Mouse (Mus musculus) adrenal gland, postnatal 10 days (tissue): ENCODE data around the gene Olfr1006. TPM values are rescaled to one million over a fixed set of nuclear protein-coding genes. Genes with fewer than 3 reads are reported as not detected.
"Not testable (repeated sequence)": the region's sequence is repeated elsewhere in the genome, so short reads cannot be mapped to it uniquely, and the experiment has no call there.

Experiments
- DNase-seq: peaks from one replicate; pipeline ENCODE4 v3.0.0; 2021; ENCODE audit warnings: mixed read lengths
- long read RNA-seq, 2 experiments: library from polyadenylated mRNA; stranded (forward); transcript quantifications; one replicate each; pipeline ENCODE4 v2.0.0; 2021
- total RNA-seq, 2 experiments: library from RNA; stranded (reverse); gene quantifications; 2 replicates each; pipeline ENCODE4 v1.2.3; 2021

The Olfr1006 gene
- not detected for total RNA-seq
- long read RNA-seq, experiment 1, result 0 reads
- long read RNA-seq, experiment 2, result 0 reads

DNA sequence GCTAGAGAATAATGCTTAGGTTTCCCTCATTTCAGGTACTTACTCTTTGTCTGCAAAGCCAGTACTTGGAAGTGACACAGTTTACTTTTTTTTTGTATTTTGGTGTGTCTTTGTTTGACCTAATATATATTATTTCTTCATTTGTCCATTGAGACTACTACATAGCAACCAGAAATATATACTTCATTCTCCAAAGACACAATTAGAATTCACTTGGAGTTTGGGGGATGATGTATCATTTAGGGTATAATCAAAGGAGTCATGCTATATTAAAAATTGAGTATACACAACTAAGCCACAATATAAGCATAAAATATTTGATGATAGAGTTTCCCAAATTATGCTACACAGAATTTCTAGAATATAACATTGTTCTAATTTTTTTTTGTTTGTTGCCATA lies at the start of gene Olfr1006:
Gene Olfr1006 (minus strand): TSS at position 101 of the 400 bp plus-strand sequence.
- no peak for DNase-seq

DNA sequence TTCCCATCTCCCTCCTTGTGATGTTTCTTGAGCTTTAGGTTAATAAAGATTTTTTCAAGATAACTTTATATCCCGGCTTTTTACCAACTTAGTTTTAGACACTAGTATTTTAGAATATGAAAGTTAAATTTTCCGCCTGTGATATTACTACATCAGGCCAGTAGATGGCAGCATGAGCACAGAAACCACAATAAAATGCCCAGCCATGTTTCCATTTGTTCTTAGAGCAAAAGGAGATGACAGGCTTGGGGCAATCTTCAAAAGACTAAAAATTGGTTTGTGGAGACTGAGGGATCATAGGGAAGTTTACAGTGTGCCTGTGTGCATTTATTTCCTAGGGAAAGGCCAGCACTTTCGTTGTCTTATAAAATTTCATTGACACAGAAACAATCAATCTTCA lies 47.2 kb upstream of the Olfr1006 start:
- peak; percentile 22 for DNase-seq

DNA sequence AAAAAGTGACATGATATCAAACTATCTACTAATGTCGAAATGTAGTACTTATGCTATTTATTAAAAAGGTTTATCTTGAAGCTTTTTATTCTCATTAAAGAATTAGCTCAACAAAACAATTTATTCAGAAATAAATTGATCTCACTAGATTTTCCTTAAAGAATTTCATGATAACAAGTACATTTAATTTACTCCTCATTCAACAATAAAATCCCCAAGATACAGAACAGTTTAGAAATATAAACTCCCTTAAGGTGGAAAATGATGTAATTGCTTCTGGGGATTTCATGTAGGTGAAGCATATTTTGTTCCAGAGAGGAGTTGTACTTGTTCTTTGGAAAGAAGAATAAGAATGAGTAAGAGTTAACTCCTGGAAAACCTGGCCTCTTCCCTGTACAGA lies 36.6 kb upstream of the Olfr1006 start, which contains the start of gene Olfr1009:
Gene Olfr1009 (plus strand): TSS at position 301 of the 400 bp plus-strand sequence.
- no peak for DNase-seq

DNA sequence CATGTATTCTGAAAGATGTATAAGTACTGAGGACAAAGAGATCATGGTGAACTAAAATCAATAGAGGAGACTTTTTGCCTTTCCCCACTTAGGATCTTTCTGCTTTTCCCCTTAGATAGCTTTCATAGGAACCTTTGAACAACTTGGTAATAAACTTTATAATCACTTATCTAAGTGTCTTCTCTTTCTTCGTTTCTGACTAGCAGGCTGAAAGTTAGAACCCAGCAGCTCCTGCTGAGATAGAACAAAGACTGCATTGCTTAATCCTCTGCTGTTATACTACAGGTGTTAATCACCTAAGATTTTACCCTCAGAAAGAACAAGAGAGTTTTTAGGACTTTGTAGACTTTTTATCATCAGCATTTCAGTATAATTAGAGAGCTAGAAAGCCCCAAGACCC lies 32.6 kb upstream of the Olfr1006 start:
- DNase-seq, result no peak

DNA sequence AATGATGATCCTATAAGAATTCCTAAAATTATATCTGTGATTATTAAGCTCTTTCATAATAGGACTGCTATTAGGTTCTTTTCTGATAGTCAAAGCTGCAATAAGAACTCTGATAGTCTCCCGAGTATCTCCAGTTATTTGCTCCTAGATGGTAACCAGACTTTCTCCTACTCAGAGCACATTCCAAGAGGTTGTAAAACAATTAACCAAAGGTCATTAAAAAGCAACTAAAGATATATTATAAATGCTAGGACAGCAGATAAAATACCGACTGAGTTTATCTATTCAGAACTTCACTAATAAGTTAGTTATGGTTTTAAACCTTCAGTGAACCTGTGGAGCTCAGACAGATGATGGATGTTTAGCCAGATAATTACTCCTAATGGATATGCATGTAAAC lies 32.1 kb upstream of the Olfr1006 start:
- DNase-seq, result not testable (repeated sequence)

DNA sequence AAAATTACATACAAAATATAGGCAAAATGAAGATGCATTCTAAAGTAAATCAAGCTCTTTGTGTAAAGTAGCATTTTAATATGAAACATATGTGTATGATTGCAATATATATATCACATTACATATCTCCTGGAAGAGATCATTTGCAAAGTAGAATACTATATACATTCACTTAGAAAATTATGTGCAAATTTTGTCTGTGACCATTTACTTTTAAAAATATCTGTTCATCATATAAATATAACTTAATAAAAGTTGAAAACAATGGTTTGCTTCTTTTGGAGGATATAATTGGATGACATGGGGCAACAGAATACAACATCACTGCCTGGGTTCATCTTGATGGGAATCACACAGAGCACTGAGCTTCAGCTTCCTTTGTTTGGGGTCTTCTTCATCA lies 10.6 kb upstream of the Olfr1006 start, which contains the start of gene Olfr1008:
Gene Olfr1008 (plus strand): TSS at position 301 of the 400 bp plus-strand sequence.
- no peak for DNase-seq

DNA sequence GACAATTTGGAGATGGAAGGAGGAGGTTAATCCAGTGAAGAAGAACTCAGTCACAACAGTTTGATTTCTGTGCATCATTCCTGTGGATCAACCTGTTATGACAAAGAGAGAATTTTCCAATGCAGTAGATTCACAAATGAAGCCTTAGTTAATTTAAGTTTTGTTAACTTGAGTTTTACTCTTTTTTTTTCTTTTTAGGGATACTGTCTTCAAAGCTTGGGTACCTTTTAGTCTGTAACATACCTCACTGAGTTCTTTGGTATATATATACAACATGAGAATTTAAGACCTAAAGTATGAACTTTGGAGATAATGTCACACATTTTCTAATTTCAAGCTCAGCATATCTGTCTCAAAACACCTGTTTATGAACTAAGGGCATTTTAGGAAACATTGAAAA lies 14.2 kb downstream of the Olfr1006 start, which contains the start of gene Olfr154:
Gene Olfr154 (minus strand): TSS at position 101 of the 400 bp plus-strand sequence.
- not testable (repeated sequence) for DNase-seq

DNA sequence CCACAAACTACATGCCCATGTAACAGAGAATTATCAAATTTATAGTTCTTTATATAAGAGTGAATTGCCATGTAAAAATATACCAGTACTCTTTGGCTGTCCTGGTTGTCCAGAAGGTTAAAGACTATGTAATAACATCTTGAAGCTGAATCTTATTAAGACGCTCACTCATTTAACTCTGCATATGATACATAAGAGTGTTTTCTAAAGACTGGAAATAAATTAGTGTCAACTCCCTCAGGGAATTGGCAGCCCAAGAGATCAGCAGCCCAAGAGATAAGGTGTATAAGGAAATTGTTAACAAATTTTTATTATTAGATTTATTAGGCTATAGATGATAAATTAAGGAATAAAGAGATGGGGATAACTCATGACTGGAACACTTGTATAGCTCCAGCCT lies 28.0 kb downstream of the Olfr1006 start, which contains the start of gene Olfr1002:
Gene Olfr1002 (minus strand): TSS at position 101 of the 400 bp plus-strand sequence.
- DNase-seq, result no peak

Other genes starting within 250 kb of the Olfr1006 start
- gene Olfr994, start 242.3 kb downstream of the Olfr1006 start, total RNA-seq, result not detected
- not detected for gene Olfr995, start 235.1 kb downstream of the Olfr1006 start, total RNA-seq
- gene 4833423E24Rik, start 159.7 kb downstream of the Olfr1006 start, total RNA-seq, result under 1 TPM; 0.15 to 0.24 TPM
- under 1 TPM in 1 of 2 experiments, not detected in 1; 0.36 TPM for gene Olfr996, start 99.6 kb downstream of the Olfr1006 start, total RNA-seq
- gene Olfr998, start 89.8 kb downstream of the Olfr1006 start, total RNA-seq, result not detected
- gene Olfr1000, start 66.9 kb downstream of the Olfr1006 start, total RNA-seq, result not detected
- gene Olfr1002, start 28.1 kb downstream of the Olfr1006 start, total RNA-seq, result not detected
- gene Olfr154, start 14.3 kb downstream of the Olfr1006 start, total RNA-seq, result not detected
- not detected for gene Olfr1008, start 10.7 kb upstream of the Olfr1006 start, total RNA-seq
- under 1 TPM in 1 of 2 experiments, not detected in 1; 0.24 TPM for gene Olfr1009, start 36.7 kb upstream of the Olfr1006 start, total RNA-seq
- not detected for gene Olfr1012, start 84.0 kb upstream of the Olfr1006 start, total RNA-seq
- gene Olfr1013, start 88.3 kb upstream of the Olfr1006 start, total RNA-seq, result under 1 TPM; 0.12 to 0.15 TPM
- not detected for gene Olfr1014, start 93.9 kb upstream of the Olfr1006 start, total RNA-seq
- gene Olfr1015, start 103.2 kb upstream of the Olfr1006 start, total RNA-seq, result not detected
- gene Olfr1016, start 123.8 kb upstream of the Olfr1006 start, total RNA-seq, result not detected
- not detected for gene Olfr1018, start 139.7 kb upstream of the Olfr1006 start, total RNA-seq
- not detected for gene Olfr1019, start 166.7 kb upstream of the Olfr1006 start, total RNA-seq
- not detected for gene Olfr1020, start 168.3 kb upstream of the Olfr1006 start, total RNA-seq
- gene Olfr1022, start 189.8 kb upstream of the Olfr1006 start, total RNA-seq, result not detected
- not detected for gene Olfr1023, start 206.9 kb upstream of the Olfr1006 start, total RNA-seq
- gene Olfr1024, start 226.3 kb upstream of the Olfr1006 start, total RNA-seq, result not detected
- not detected for gene Olfr1025-ps1, start 236.4 kb upstream of the Olfr1006 start, total RNA-seq
- gene Olfr1026, start 242.8 kb upstream of the Olfr1006 start, total RNA-seq, result not detected